Mouse (Mus musculus) lung, embryonic 16.5 days (tissue): Measurements from ENCODE around the gene Card9. TPM values are rescaled to one million over a fixed set of nuclear protein-coding genes. Genes with fewer than 3 reads are reported as not detected.

Experiments used
- ATAC-seq: fragments of 200-750 bp; cut with Nextera tagmentation; 2 replicates; pipeline ENCODE4 v1.8.0; 2017; ENCODE audit warnings: low read depth, mild to moderate bottlenecking, moderate library complexity
- H3K27ac ChIP-seq: fragments of 300-500 bp; sonication (generic); 2 replicates; pipeline ENCODE4 v1.5.1; 2014; ENCODE audit warnings: mild to moderate bottlenecking, control low read depth, low read length
- H3K27me3 ChIP-seq: fragments of 300-500 bp; sonication (generic); 2 replicates; pipeline ENCODE4 v1.6.1; 2014; ENCODE audit warnings: low read depth, low read length, mixed read lengths; ENCODE audit not compliant: control insufficient read depth, insufficient read depth
- H3K36me3 ChIP-seq: fragments of 300-500 bp; sonication (generic); 2 replicates; pipeline ENCODE4 v1.6.1; 2014; ENCODE audit warnings: low read length; ENCODE audit not compliant: control insufficient read depth, insufficient read depth
- H3K4me1 ChIP-seq: fragments of 300-500 bp; sonication (generic); replicated peaks from 2 replicates; pipeline ENCODE4 v1.6.1; 2014; ENCODE audit warnings: low read length, mixed read lengths; ENCODE audit not compliant: control insufficient read depth, insufficient read depth
- H3K4me2 ChIP-seq: fragments of 300-500 bp; sonication (generic); 2 replicates; pipeline ENCODE4 v1.6.1; 2014; ENCODE audit warnings: low read depth, low read length, control low read depth
- H3K4me3 ChIP-seq: fragments of 300-500 bp; sonication (generic); 2 replicates; pipeline ENCODE4 v1.5.1; 2014; ENCODE audit warnings: mild to moderate bottlenecking, low read length, control low read depth
- H3K9ac ChIP-seq: fragments of 300-500 bp; sonication (generic); 2 replicates; pipeline ENCODE4 v1.6.1; 2014; ENCODE audit warnings: low read length, control low read depth
- H3K9me3 ChIP-seq: fragments of 300-500 bp; sonication (generic); 2 replicates; pipeline ENCODE4 v1.6.1; 2016; ENCODE audit warnings: low read length; ENCODE audit not compliant: control insufficient read depth
- WGBS: fragments of 180-500 bp; shearing (Covaris S2); extraction: QIAGEN DNeasy Blood & Tissue Kit; methylation state at CpG from one replicate; pipeline ENCODE4 v1.1.7; 2014; 5-methylcytosine and 5-hydroxymethylcytosine counted together
- polyA plus RNA-seq: library from polyadenylated mRNA; unstranded; fragments of >200 nt; fragmentation: Nextera tagmentation; extraction: Ambion mirVana; gene quantifications from 2 replicates; pipeline ENCODE4 v1.2.1, GENCODE M21; 2015

Gene Card9
- polyA plus RNA-seq, 1 experiment from 2014 or later = 4.2 TPM

DNA sequence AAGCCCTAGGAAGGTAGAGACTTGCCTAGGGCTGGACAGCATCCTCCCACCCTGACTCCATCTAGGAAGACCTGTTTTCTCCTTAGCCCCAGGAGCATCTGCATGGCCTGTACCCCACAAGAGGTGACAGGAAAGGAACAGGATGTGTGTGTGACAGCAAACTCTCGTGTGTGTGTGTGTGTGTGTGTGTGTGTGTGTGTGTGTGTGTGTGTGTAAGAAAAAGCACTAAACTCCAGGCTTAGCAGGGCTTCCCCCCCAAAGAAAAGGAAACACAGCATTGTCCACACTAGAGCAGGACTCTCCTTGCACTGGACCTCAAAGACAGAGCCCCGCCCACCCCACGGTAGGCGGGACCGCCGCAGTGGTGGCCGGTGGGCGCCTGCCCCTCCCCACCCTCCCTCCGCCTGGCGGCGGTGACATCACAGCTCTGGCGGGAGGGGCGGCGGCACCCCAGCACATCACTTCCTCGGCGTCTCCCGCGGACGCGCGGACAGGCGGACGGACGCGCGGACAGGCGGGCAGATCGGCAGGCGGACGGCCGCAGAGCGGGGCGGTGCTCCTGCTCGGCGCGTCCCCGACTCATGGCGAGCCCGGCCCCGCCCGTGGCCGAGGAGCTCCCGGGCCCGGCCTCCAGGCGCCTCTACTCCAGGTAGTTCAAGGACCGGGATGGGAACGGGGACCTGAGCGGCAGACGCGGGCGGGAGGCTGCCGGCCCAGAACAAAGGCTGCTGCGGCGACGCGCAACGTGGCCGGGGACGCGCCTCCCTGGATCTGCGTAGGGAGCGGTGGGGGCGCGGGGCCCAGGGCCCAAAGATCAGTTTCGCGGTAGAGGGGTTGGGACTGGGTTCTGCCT is 45.4 kb downstream of the Card9 start, which contains the start of gene Gpsm1:
Gene Gpsm1 (plus strand): TSS at position 444 of the 853 bp plus-strand sequence.
- Histone ChIP-seq H3K4me2 (peak within 1 kb of the TSS; percentile 75), H3K36me3 (no peaks in the 10 kb centered on the region), H3K4me1 (peaks cover 48% of the 10 kb centered on the region), H3K27ac (peak within 1 kb of the TSS; percentile 98), H3K9ac (peak within 1 kb of the TSS; percentile 93), H3K27me3 (no peaks in the 10 kb centered on the region), H3K4me3 (peak within 1 kb of the TSS; percentile 89), H3K9me3 (no peaks in the 10 kb centered on the region)
- WGBS = under 1% methylated on average over 54 of the region's 66 CpGs
- peak; percentile 81 for ATAC-seq

DNA sequence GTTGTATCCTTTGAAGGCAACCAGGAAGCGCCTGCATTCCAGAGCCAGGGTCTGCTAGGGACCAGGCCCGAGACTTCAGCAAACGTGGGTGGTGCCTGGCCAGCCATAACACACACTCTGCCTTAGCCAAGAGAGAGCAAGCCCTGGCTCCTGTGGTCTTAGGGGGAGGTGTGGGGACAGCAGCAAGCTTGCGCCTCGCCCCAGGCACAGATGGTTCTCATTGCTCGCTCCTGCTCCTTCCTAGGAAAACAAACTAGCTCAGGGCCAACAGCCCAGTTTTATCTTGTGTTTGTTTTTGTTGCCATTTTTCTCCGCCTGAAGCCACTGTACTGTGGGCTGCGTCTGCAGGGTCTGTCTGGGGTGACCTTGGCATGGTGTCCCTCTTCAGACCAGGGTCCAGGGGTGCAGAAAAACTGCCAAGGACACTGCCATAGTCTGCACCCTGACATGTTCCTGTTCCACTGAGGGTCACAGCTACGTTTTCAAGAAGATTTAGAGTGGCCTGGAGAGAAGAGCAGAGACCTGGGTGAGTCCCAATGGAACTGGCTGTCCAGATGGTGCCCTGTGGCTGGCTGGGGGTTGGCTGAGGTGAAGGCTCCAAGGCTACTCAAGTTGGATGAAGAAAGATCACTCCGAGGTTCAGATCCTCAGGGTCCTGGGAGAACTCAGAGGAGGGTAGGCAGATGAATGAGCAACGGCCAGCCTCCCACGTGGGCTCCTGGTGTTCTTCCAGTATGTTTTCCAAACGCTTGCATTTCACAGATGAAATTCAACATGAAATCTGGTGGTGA is 46.2 kb downstream of the Card9 start:
- no peaks in the 10 kb centered on the region for H3K36me3 ChIP-seq
- H3K4me2 ChIP-seq = peak overlapping the region; percentile 75
- 32% methylated on average over 13 of the region's 13 CpGs for WGBS
- peak overlapping the region; percentile 98 for H3K27ac ChIP-seq
- H3K4me3 ChIP-seq = peak overlapping the region; percentile 89
- ATAC-seq = peak; percentile 83
- H3K27me3 ChIP-seq = no peaks in the 10 kb centered on the region
- no peaks in the 10 kb centered on the region for H3K9me3 ChIP-seq
- H3K9ac ChIP-seq = peak overlapping the region; percentile 93
- H3K4me1 ChIP-seq = peaks cover 50% of the 10 kb centered on the region

DNA sequence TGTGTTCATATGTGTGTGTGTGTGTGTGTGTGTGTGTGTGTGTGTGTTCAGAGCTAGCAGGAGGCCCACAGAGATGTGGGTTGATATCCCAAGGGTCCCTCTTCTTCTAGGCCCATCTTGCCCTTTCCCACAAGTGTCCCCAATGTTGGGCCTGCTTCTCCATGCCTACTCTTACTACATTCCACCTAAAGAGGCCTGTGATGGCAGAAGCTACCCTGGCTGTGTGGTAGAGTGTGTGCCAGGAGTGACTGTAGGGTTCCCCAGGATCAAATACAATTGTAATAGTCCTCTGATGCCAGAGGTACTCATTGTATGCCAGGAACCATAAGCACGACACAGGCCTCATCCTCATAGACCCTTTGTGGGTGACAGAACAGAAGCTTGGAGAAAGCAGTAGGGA is 47.3 kb downstream of the Card9 start:
- Histone ChIP-seq H3K36me3 (no peaks in the 10 kb centered on the region), H3K27me3 (no peaks in the 10 kb centered on the region), H3K27ac (peak overlapping the region; percentile 98), H3K9ac (no peak overlapping the region), H3K4me2 (no peak overlapping the region), H3K4me3 (no peak overlapping the region), H3K4me1 (peaks cover 49% of the 10 kb centered on the region), H3K9me3 (no peaks in the 10 kb centered on the region)
- 88% methylated on average over 1 of the region's 1 CpGs for WGBS
- ATAC-seq = no peak

DNA sequence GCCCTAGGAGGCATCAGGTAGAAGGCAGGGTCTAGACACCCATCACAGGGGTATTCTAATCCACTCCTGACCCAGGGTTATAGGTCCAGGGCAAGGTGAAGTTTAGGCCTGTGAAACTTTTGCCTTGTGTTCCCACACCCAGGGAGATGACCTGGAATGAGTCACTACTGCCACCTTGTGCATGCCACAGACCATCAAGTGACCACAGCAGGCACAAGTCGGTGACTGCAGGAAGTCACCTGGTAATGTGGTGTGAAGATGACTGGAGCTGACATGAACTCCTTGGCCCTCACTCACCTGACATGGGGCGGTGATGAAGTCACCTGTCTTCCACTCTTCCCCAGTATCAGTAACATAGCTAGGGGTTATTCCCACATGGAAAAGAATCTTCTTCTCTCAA is 47.9 kb downstream of the Card9 start:
- H3K36me3 ChIP-seq = no peaks in the 10 kb centered on the region
- WGBS = 61% methylated on average over 2 of the region's 2 CpGs
- peaks cover 43% of the 10 kb centered on the region for H3K4me1 ChIP-seq

DNA sequence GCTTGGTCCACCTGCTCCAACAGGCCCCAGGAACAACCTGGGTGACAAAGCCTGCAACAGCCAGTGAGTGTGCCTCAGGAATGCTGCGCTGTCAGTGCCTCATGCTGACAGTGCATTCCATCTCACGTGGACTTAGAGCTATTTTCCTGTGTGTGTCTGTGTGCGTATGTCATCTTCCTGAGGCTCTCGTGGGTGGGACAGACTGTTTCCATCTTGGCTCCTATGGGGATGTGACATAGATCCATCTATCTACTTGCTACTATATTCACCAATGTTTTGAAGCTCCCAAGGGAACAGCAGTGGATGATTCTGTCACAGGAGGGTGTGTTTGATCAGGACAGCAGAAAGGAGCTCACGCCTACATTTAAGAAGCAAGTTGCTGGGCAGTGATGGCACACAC is 48.8 kb downstream of the Card9 start:
- peaks cover 34% of the 10 kb centered on the region for H3K4me1 ChIP-seq
- no peak for ATAC-seq
- WGBS = 55% methylated on average over 5 of the region's 5 CpGs

More for the DNA sequence above, 47.9 kb downstream of the Card9 start:
- Histone ChIP-seq H3K27me3 (no peaks in the 10 kb centered on the region), H3K27ac (no peak overlapping the region), H3K4me3 (no peak overlapping the region), H3K4me2 (no peak overlapping the region), H3K9me3 (no peaks in the 10 kb centered on the region), H3K9ac (no peak overlapping the region)
- no peak for ATAC-seq

DNA sequence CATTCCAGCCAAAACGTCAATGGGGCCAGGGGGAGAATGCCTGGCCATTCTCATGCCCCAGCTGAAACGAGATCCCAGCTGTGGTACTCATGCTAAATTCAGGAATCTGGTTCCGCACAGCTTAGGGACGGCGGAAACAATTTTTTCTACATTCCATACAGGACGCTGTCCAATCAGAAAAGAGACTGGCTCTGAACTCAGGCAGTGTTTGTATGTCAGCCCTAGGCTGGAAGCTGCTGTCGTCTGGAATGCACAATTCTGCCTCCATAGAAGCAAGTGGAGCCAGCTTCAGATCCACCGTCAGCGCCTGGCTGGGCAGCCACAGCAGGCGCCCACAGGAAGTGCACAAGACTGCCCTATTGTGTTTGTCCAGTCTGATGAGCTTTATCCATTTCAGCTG is 51.0 kb downstream of the Card9 start:
- Histone ChIP-seq H3K27ac (peak overlapping the region; percentile 95), H3K36me3 (no peaks in the 10 kb centered on the region), H3K4me3 (no peak overlapping the region), H3K9me3 (no peaks in the 10 kb centered on the region), H3K4me1 (peaks cover 22% of the 10 kb centered on the region), H3K9ac (peak overlapping the region; percentile 34; the same call in 1 of the 2 replicates), H3K4me2 (peak overlapping the region; percentile 31), H3K27me3 (no peaks in the 10 kb centered on the region)
- peak; percentile 83 for ATAC-seq
- 4% methylated on average over 10 of the region's 10 CpGs for whole genome bisulfite sequencing

More for the DNA sequence above, 48.8 kb downstream of the Card9 start:
- Histone ChIP-seq H3K9me3 (no peaks in the 10 kb centered on the region), H3K4me2 (no peak overlapping the region), H3K36me3 (no peaks in the 10 kb centered on the region), H3K27ac (no peak overlapping the region), H3K27me3 (no peaks in the 10 kb centered on the region), H3K4me3 (no peak overlapping the region), H3K9ac (no peak overlapping the region)

GRCm38 (mm10) chr2:26306702-26307101 is 54.0 kb downstream of the Card9 start:
- Histone ChIP-seq H3K9ac (no peak overlapping the region), H3K4me2 (no peak overlapping the region), H3K9me3 (no peaks in the 10 kb centered on the region; the same call in 1 of the 2 replicates), H3K4me1 (peaks cover 16% of the 10 kb centered on the region), H3K4me3 (no peak overlapping the region), H3K36me3 (no peaks in the 10 kb centered on the region), H3K27me3 (no peaks in the 10 kb centered on the region), H3K27ac (no peak overlapping the region)
- ATAC-seq = no peak
- WGBS = 86% methylated on average over 3 of the region's 3 CpGs

DNA sequence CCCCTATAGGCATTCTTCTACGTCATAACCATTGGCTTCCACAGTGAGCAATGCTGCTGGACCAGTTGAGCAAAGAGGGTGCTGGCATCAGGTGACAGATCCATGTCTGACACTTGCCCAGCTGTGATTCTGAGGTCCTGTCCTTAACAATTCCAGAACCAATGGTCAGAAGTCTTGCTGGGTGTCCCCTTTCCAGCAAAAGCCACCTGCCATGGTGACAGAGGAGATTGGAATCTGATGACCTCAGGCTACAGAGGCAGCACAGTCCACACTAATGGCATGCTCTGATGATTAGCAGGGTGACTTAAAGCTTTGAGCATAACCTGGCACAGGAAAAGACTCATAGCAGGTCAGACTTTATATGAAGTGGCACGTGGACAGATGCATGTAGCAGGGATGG is 55.2 kb downstream of the Card9 start:
- no peak overlapping the region for H3K4me3 ChIP-seq
- peaks cover 20% of the 10 kb centered on the region for H3K4me1 ChIP-seq
- 64% methylated on average over 2 of the region's 2 CpGs for WGBS

DNA sequence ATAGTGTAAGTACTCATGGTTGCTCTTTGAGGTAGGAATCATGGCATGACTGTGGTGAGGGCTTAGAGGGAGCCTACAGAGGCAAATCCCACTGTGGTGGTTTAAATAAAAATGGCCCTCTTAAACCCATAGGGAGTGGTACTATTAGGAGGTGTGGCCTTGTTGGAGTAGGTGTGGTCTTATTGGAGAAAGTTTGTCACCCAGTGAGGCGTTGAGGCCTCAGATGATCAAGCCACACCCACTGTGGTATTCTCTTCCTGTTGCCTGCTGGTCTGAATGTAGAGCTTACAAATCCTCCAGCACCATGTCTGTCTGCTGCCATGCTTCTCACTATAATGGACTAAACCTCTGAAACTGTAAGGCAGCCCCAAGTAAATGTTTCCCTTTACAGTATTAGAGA is 56.0 kb downstream of the Card9 start:
- Histone ChIP-seq H3K36me3 (no peaks in the 10 kb centered on the region), H3K4me2 (no peak overlapping the region), H3K4me1 (peaks cover 18% of the 10 kb centered on the region), H3K4me3 (no peak overlapping the region), H3K27me3 (no peaks in the 10 kb centered on the region), H3K9ac (no peak overlapping the region), H3K27ac (no peak overlapping the region), H3K9me3 (no peaks in the 10 kb centered on the region; the same call in 1 of the 2 replicates)
- 67% methylated on average over 1 of the region's 1 CpGs for WGBS
- ATAC-seq = no peak

More for the DNA sequence above, 55.2 kb downstream of the Card9 start:
- Histone ChIP-seq H3K9ac (no peak overlapping the region), H3K27me3 (no peaks in the 10 kb centered on the region), H3K27ac (no peak overlapping the region), H3K9me3 (no peaks in the 10 kb centered on the region; the same call in 1 of the 2 replicates), H3K4me2 (no peak overlapping the region), H3K36me3 (no peaks in the 10 kb centered on the region)
- ATAC-seq = no peak
